Mouse (Mus musculus) cerebellum, adult 9-10 months (tissue): ENCODE measurements around the gene Gm20390.

Experiments
- DNase-seq: peaks from one replicate; pipeline ENCODE4 v3.0.0; 2022

The Gm20390 gene

GRCm38 (mm10) chr11:93968005-93968847 lies at the start of gene Gm20390, which contains the start of gene Nme1:
Gene Gm20390, minus strand, starts transcription at chr11:93968293.
Gene Nme1, minus strand, starts transcription at chr11:93968521.
- peak; percentile 99 for DNase-seq

DNA sequence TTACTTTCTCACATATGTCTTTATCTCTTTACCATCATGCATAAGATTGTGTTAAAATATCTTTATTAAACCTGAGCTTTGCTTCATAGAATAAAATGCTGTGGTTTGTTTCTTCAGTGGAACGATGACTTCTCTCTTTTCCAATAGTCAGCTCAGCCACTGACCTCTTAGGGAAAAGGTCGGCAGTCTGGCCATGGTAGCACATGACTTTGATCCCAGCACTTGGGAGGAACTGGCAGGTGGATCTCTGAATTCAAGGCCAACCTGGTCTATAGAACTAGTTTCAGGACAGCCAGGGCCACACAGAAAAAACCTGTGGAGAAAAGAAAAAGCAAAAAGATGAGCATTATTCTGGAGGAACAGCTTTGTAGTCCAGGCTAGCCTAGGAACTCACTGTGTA lies 35.3 kb upstream of the Gm20390 start:
- DNase-seq: no peak

GRCm38 (mm10) chr11:93999276-93999675 lies 31.2 kb upstream of the Gm20390 start:
- no peak for DNase-seq

DNA sequence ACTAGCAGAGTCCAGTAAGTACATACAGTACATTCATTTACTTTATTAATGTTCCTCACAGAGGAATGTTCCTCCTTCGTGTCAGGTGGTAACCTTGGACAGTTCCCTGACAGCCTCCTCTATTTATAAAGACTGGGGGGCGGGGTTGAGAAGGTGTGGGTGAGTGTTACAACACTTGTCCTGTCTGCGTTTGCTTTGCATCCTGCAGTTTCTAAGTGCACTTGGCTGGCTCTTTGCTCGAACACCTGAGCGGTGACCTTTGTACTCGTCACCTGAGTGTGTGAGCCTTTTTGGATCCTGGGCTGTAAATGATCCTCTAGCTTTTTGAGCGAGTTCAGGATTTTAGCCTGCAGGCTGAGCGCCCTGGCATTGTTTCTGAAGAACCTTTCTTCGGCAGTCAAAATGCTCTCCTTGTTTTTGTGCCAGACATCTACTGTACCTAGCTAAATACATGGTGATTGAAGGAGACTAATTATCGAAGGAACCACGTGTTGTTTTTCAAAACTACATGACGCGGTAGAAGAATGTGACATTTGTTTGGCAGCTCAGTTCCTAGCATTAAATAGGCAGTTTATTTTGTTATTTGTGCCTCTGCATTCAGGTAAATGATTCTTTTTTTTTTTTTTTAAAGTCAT lies 29.2 kb upstream of the Gm20390 start:
- DNase-seq: peak; percentile 61

GRCm38 (mm10) chr11:93996306-93997140 lies 28.4 kb upstream of the Gm20390 start:
- DNase-seq: peak; percentile 77

DNA sequence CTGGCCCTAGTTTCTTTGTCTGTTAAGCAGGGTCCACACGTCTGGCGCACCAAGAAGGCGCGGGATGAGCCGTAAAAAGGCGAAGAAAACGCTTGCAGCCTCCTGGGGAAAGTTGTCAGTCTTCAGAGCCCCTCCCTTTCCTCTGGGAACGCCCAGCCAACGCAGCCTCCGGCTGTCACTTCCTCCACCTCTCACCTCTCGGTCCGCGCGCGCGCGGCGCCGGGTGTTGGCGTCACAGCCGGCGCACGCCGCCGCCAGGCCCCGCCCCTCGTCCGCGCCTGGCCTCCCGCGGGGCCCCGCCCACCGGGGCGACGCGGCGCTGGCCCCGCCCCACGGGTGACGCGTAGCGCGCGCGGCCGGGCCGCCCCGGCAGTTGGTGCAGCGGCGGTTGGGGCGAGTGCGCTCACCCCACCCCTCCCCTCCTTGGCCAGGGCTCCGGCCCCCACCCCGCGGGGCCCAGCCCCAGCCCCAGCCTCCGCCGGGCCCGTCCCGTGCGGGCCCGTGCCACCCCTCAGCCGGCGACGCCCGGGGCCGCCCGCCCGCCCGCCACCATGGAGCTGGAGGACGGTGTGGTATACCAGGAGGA lies 27.7 kb upstream of the Gm20390 start, which contains the start of gene Spag9:
Gene Spag9, plus strand, starts transcription at position 372 of the 586 bp plus-strand sequence.
- DNase-seq: peak; percentile 92

- DNase-seq: peak; percentile 89
These were observed 27.1 kb upstream of the Gm20390 start for GRCm38 (mm10) chr11:93995111-93995719.

- peak; percentile 37 for DNase-seq
These were observed 26.4 kb upstream of the Gm20390 start for GRCm38 (mm10) chr11:93994531-93994930.

- no peak for DNase-seq
These were observed 20.4 kb upstream of the Gm20390 start for GRCm38 (mm10) chr11:93988328-93989062.

- no peak for DNase-seq
These were observed 19.7 kb upstream of the Gm20390 start for GRCm38 (mm10) chr11:93987625-93988327.

GRCm38 (mm10) chr11:93987026-93987425 lies 18.9 kb upstream of the Gm20390 start:
- no peak for DNase-seq

DNA sequence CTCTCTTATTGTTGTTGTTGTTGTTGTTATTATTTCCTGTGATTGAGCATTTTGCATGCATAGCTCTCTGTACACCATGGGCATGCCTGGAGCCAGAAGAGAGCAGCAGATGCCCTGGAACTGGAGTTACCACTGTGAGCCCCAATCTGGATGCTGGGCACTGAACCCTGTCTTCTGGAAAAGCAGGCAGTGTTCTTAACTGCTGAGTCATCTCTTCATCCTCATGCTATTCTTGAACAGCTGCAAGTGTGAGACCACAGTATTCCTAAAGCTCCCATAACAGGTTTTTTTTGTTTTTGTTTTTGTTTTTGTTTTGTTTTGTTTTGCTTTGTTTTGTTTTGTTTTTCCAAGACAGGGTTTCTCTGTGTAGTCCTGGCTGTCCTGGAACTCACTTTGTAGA lies 18.2 kb upstream of the Gm20390 start:
- DNase-seq: no peak

GRCm38 (mm10) chr11:93985265-93985664 lies 17.2 kb upstream of the Gm20390 start:
- DNase-seq: no peak

DNA sequence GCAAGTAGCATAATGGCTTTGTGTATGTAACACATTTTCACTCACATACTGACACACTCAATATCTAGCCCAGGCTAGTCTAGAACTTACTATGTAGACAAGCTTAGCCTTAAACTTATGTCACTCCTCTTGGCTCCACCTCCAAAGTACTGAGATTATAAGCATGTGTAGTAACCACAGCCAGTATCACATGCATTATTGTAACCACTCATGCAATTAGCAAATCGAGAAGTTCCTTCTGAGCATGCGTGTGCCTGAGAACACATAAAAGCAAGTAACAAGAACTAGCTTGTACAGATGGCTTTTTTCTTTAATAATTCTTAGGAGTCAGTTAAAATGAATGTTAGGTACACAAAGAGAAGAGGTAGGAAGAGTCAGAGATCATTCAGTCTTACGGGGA lies 16.5 kb upstream of the Gm20390 start:
- no peak for DNase-seq

DNA sequence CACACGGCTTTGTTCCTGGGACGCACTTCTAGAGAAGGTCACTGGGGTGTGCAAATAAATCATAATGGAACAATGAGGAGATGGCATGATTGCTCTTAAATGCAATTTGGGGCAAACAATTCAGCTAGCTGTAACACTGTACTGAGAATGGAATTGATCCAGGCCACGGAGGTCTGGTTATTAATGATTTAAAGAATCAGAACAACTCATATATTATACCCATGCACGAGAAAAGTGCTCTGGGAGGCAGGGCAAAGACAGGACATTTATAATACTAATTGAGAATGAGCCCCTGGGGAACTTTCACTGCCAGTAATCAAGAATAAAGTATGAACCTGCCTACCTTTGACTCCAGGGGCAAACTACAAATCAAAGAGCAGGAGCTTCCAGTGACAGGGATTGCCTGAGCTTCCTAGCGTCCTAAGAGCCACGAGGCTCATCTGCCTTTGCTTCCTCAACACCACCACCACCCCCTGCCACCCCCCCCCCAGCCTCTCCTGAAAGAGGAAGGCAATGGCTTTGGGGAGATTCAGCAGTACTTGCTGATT lies 11.5 kb upstream of the Gm20390 start:
- no peak for DNase-seq

DNA sequence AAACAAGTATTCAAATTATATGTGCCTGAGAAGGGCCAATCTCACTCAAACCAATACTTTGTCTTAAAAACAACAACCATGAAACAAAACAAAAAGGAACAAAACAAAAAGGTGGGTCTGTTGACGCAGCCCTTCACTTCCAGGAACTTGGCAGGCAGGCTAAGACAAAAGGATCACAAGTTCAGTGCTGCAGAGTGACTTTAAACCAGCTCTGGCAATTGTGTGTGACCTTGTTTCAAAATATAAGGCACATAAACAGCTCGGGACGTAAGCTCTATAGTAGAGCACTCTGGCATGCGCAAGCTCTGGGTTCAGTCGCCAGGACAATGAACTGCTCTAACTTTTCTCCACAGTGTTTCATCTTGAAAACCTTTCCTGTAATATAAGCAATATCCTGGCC lies 4.9 kb upstream of the Gm20390 start:
- no peak for DNase-seq

DNA sequence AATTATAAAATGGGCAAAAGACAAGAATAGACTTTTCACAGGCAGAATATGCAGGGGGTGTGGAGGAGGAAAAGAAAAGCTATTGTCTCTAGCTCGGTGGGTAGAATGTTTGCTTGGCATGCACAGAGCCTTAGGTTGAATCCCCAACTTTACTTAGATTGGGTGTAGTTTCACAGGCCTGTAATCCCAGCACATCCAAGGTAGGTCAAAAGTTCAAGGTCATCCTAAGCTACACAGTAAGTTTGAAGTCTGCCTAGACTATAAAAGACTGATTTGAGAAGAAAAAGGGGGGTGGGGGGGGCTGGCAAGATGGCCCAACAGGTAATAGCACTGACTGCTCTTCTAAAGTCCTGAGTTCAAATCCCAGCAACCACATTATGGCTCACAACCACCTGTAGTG lies 1.7 kb upstream of the Gm20390 start:
- no peak for DNase-seq

GRCm38 (mm10) chr11:93969171-93969570 lies 1.1 kb upstream of the Gm20390 start:
- DNase-seq: peak; percentile 50

GRCm38 (mm10) chr11:93968848-93969128 lies 695 bp upstream of the Gm20390 start:
- DNase-seq: no peak

GRCm38 (mm10) chr11:93967381-93967780 lies 712 bp downstream of the Gm20390 start:
- peak; percentile 44 for DNase-seq

DNA sequence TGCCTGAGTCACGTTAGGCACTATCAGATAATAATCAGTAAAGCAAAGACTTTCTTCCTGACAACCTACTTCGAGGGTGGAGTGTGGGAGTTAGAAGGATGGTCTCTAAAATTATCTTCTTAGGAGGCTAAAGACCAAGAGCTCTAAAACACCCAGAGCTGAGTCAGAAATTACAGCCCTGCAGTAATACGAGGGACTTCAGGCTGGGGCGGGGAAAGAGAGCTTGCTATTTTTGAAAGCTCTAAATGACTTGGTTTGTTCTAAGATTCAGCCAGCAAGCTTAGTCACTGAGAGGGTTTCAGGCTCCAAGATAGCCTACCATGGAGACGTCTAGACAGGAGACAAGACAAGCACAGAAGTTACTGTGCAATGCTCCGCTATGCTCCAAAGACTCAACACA lies 2.7 kb downstream of the Gm20390 start:
- no peak for DNase-seq
